Mouse (Mus musculus): ENCODE results near the gene Bdp1. TPM values are rescaled to one million over a fixed set of nuclear protein-coding genes. Genes with fewer than 3 reads are reported as not detected.

The Bdp1 gene
- polyA plus RNA-seq (2017; shearing (Covaris generic)), result 69.3 TPM

DNA sequence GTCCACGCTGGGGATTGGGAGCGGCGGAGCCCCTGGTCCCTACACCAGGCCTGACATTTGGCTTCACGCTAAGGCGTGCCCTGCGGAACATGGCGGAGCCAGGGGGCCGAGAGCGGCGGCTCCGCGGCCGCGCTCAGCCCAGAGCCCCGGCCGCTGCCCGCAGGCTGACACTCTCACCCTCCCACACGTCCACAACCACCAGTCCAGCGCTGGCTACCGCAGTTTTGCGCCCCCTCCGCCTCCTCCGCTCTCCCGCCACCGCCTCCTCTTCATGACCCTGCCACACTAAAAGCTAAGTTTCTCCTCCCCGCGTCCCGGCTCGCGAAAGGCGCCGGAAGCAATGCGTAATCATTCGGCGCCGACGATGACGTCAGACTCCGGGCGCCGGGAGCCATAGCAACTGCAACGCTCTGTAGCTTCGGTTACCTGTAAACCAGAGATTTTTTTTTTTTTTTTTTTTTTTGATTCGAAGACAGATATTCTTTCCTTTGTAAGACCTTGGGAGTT, at the start of gene Bdp1:
Bdp1 (minus strand) TSS at position 323 of the 507 bp plus-strand sequence.

DNA sequence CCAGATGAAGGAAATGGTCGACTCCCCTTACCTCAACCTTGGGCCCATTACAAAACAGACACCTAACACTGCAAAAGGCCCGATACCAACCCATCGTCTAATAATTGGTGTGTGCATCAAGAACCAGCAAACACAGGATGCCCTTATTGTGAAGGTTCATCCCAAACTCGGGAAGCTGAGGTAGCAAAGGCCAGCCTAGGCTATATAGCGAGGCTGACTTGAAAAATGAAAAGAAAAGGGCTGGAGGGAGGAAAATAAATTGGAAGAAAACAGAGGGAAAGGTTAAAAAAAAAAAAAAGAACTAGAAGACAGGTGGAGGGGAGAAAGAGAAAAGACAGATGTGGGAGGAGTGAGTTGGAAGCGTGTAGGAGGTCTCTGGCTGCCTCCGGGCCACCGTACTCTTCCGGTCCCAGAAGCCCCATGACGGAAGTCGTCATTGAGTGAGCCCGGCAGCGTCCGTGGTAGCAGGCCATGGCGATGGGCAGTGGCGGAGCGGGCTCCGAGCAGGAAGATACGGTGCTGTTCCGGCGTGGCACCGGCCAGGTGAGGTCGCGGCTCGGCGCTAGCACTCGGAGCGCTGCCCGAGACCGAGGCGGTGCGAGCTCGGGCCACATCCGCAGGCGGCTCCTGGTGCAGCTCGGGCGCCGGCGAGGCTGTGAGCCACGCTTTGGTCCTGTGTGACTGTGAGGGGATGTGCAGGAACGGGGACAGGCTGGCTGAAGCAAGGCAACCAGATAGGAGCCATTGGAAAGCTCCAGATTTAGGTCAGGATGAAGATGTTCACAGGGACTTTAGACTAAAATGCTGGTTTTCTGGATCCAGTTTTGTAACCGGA, 20.8 kb upstream of the Bdp1 start, which contains the start of gene Smn1:
Smn1 (plus strand) TSS at position 430 of the 835 bp plus-strand sequence.

DNA sequence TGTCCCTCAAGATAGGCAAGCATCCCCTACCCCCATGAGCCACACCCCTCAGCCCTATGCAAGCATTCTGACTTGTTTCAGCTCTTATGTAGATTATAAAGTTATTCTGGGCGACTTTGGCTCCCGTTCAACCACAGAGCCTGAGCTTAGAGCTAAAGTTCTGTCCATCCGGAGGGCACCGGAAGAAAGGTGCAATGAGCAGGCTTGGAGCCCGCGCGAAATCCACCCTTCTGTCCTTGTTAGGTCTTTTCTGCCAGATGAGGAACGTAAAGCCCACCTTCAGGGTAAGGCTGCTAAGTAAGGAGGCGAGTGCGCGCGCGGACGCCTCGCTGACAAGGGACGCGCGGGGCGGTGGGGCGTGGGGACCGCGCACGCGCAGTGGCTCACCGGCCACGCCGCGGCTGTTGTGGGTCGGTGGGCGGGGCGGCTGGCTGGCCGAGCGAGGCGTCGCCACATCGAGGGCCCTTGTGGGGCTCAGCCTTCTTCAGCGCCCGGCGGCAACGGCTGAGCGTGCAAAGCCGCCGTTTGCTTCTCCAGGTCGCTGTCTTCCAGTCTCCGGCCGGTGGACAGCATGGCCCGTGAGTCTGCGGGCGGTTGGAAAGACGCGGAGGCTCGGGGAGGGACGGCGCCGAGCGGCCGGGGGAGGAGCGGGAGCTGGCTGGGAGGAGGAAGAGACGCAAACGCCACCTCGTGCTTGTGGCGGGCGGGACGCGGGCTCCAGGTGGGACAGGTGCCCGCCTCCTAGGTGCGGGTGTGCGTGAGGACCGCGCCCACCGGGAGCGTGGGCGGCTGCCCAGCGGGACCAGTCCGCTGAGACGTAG, 4.0 kb upstream of the Bdp1 start, which contains the start of gene Serf1:
Serf1 (plus strand) TSS at position 361 of the 821 bp plus-strand sequence.

DNA sequence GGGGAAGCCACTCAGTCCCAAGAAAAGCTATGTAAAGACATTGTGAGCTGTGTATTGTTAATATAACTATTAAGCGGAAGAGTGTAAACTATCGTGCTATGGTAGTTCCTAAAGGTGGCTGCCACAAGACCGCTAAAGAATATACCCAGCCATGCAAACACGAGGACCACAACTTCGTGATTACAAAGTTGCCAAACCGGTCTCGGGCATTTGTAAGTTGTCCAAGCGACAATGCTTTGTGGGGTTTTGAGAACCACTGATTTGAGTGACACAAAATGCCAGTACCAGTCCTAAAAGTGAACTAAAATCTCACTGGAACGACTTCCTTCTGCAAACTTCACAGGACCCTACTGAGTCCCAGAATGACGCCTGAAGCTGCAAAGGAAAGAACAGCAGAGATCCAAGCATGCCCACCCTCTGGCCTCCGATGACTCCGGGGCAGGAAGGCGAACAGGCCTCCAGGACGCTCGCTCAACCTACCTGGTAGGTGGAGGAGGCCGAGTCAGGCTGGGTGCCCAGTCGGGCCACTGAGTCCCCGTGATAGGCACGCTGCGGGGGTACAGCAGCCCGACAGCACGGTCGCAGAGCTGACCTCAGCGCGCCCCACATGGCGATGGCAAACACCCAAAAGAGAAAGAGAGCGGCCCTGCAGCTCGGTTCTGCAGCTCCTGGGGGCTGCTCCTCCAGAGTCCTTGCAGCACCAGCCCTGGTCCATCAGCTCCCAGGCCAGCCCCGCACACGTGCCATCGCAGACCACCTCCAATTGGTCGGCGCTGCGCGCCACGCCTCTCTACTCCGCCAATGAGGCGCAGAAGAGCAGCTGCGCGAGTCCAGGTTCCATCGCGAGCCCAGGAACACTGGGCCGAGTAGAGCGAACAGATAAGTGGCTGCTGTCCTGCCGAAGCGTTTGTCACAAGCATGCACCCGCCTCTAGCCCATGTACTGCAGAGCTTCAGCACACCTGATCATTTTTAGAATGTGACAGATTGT, 88.7 kb downstream of the Bdp1 start, which contains the start of gene Mccc2:
Mccc2 (minus strand) TSS at position 734 of the 990 bp plus-strand sequence.

Other genes with a start within 250 kb of the Bdp1 start
- gene Cartpt, start 203.0 kb downstream of the Bdp1 start, polyA plus RNA-seq (2017; shearing (Covaris generic)), result not detected
- gene Mccc2, start 88.4 kb downstream of the Bdp1 start, polyA plus RNA-seq (2017; shearing (Covaris generic)), result 11.3 TPM
- gene Serf1, start 3.9 kb upstream of the Bdp1 start, polyA plus RNA-seq (2017; shearing (Covaris generic)), result 6.5 TPM
- 41.2 TPM for gene Smn1, start 20.8 kb upstream of the Bdp1 start, polyA plus RNA-seq (2017; shearing (Covaris generic))
- gene Naip2, start 98.0 kb upstream of the Bdp1 start, polyA plus RNA-seq (2017; shearing (Covaris generic)), result 4.2 TPM
- 4.7 TPM for gene Naip5, start 142.3 kb upstream of the Bdp1 start, polyA plus RNA-seq (2017; shearing (Covaris generic))
- 2.1 TPM for gene Naip6, start 213.6 kb upstream of the Bdp1 start, polyA plus RNA-seq (2017; shearing (Covaris generic))